ENCODE assay signal across 8 mouse cellular contexts in genomic region chr17:86144537-86145078, GRCm38 (mm10). TPM values are rescaled to one million over a fixed set of nuclear protein-coding genes. Genes with fewer than 3 reads are reported as not detected.
DNase-seq lines count a peak whose midpoint lies in the region; ATAC-seq and TF ChIP-seq lines count a peak whose summit lies in the region.

No protein-coding gene starts in this region.

- peaks cover 20% of the 10 kb centered on the region for H3K4me1 ChIP-seq in heart, embryonic 13.5 days
- H3K4me1 ChIP-seq in ES-Bruce4 (ENCODE audit: control insufficient read depth, insufficient read depth, low read length), result no peaks in the 10 kb centered on the region
- H3K4me1 ChIP-seq in hindbrain, embryonic 16.5 days (ENCODE audit: control insufficient read depth, insufficient read depth, low read depth, low read length), result peaks cover 13% of the 10 kb centered on the region

- H3K36me3 ChIP-seq in heart, embryonic 13.5 days, result peaks cover 14% of the 10 kb centered on the region
- peaks cover 12% of the 10 kb centered on the region for H3K36me3 ChIP-seq in ES-Bruce4 (ENCODE audit: control insufficient read depth, insufficient read depth, low read length, poor library complexity, severe bottlenecking)
- no peaks in the 10 kb centered on the region for H3K36me3 ChIP-seq in hindbrain, embryonic 16.5 days (ENCODE audit: control insufficient read depth, insufficient read depth, low read length)

- peak overlapping the region; percentile 32 for H3K27ac ChIP-seq in heart, embryonic 13.5 days (replicated peaks)
- peak overlapping the region; percentile 7; the same call in 1 of the 2 replicates for H3K27ac ChIP-seq in ES-Bruce4 (ENCODE audit: insufficient read depth, low read length)
- H3K27ac ChIP-seq in hindbrain, embryonic 16.5 days (ENCODE audit: low read depth, low read length), result peak overlapping the region; percentile 30; the same call in 1 of the 2 replicates

- no peak for DNase-seq in heart, adult 8-10 months (ENCODE audit: low spot score)
- peak; percentile 29 for DNase-seq in embryo, embryonic 11 days
- no peak for DNase-seq in urinary bladder, postnatal 14 days (ENCODE audit: low spot score)
- DNase-seq in right cerebral cortex, postnatal 14 days, result no peak

- peak overlapping the region; percentile 90 for H3K9ac ChIP-seq in heart, embryonic 13.5 days
- H3K9ac ChIP-seq in ES-Bruce4 (ENCODE audit: low read depth, poor library complexity, severe bottlenecking), result peak overlapping the region; percentile 71
- peak overlapping the region; percentile 63 for H3K9ac ChIP-seq in hindbrain, embryonic 16.5 days (ENCODE audit: low read depth, low read length)

- TF ChIP-seq EP300 in ES-Bruce4 (IDR thresholded peaks at IDR 0.05; ENCODE audit: insufficient read depth, low read depth, low read length), result no peak

- ATAC-seq in heart, embryonic 13.5 days (ENCODE audit: extremely low read depth, insufficient number of reproducible peaks, low FRiP score, low TSS enrichment), result peak; percentile 28; the same call in 1 of the 2 replicates
- peak; percentile 88 for ATAC-seq in hindbrain, embryonic 16.5 days
- peak; percentile 59 for ATAC-seq in megakaryocyte progenitor cell, adult 5-6 weeks (replicated peaks; ENCODE audit: poor library complexity)

- no peak for TF ChIP-seq CTCF in ES-Bruce4 (IDR thresholded peaks at IDR 0.05; ENCODE audit: low read depth, low read length)

- peak overlapping the region; percentile 94 for H3K4me2 ChIP-seq in heart, embryonic 13.5 days
- peak overlapping the region; percentile 93 for H3K4me2 ChIP-seq in hindbrain, embryonic 16.5 days (ENCODE audit: low read length)

- WGBS in heart, embryonic 13.5 days, result under 1% methylated on average over 33 of the region's 33 CpGs
- under 1% methylated on average over 33 of the region's 33 CpGs for WGBS in hindbrain, embryonic 16.5 days

- no peaks in the 10 kb centered on the region for H3K9me3 ChIP-seq in heart, embryonic 13.5 days
- no peaks in the 10 kb centered on the region for H3K9me3 ChIP-seq in ES-Bruce4 (replicated peaks; ENCODE audit: control insufficient read depth, insufficient read depth, low read length, poor library complexity, severe bottlenecking)
- H3K9me3 ChIP-seq in hindbrain, embryonic 16.5 days (ENCODE audit: control insufficient read depth, low read length), result no peaks in the 10 kb centered on the region

- TF ChIP-seq POLR2A in ES-Bruce4 (IDR thresholded peaks at IDR 0.05; ENCODE audit: insufficient read depth, low read length), result no peak

- no peaks in the 10 kb centered on the region for H3K27me3 ChIP-seq in heart, embryonic 13.5 days (replicated peaks)
- H3K27me3 ChIP-seq in ES-Bruce4 (ENCODE audit: control insufficient read depth, insufficient read depth, low read length, poor library complexity, severe bottlenecking), result no peaks in the 10 kb centered on the region
- H3K27me3 ChIP-seq in hindbrain, embryonic 16.5 days (replicated peaks; ENCODE audit: control insufficient read depth, insufficient read depth, low read length), result no peaks in the 10 kb centered on the region

- peak overlapping the region; percentile 87 for H3K4me3 ChIP-seq in heart, embryonic 13.5 days
- H3K4me3 ChIP-seq in ES-Bruce4 (ENCODE audit: low read depth, low read length), result peak overlapping the region; percentile 88
- peak overlapping the region; percentile 60 for H3K4me3 ChIP-seq in hindbrain, embryonic 16.5 days (ENCODE audit: low read length)

RNA-seq across cellular contexts. Expression of gene Srbd1, which starts 0.4 kb away (rescaled TPM):
- 10.8 and 12.1 TPM in 2 replicates for polyA plus RNA-seq in heart, embryonic 13.5 days (2015; fragmentation: Nextera tagmentation; extraction: Ambion mirVana)
- total RNA-seq in heart, adult 8-10 months (2022), result 10 to 100 TPM; 12.5 to 17.5 (median 13.4) TPM
- polyA plus RNA-seq in ES-Bruce4 (2011; ENCODE audit: insufficient read depth, insufficient read length, low read depth, missing spikeins), result 42.5 and 44.4 TPM in 2 replicates
- 13.3 and 13.7 TPM in 2 replicates for polyA plus RNA-seq in hindbrain, embryonic 16.5 days (2015; fragmentation: Nextera tagmentation; extraction: Ambion mirVana)
- 22.6 and 33.1 TPM in 2 replicates for total RNA-seq in megakaryocyte progenitor cell, adult 5-6 weeks (2015)
- total RNA-seq in megakaryocyte progenitor cell, adult 5-6 weeks (2017), result 22.9 and 25.8 TPM in 2 replicates

RNA-seq across cellular contexts. Expression of gene Prkce, which starts 23.0 kb away (rescaled TPM):
- polyA plus RNA-seq in heart, embryonic 13.5 days (2015; fragmentation: Nextera tagmentation; extraction: Ambion mirVana), result 6.2 and 7.0 TPM in 2 replicates
- 10 to 100 TPM; 24.0 to 30.1 (median 27.4) TPM for total RNA-seq in heart, adult 8-10 months (2022)
- 3.3 and 4.3 TPM in 2 replicates for polyA plus RNA-seq in ES-Bruce4 (2011; ENCODE audit: insufficient read depth, insufficient read length, low read depth, missing spikeins)
- polyA plus RNA-seq in hindbrain, embryonic 16.5 days (2015; fragmentation: Nextera tagmentation; extraction: Ambion mirVana), result 35.7 and 36.4 TPM in 2 replicates
- 4.2 and 4.8 TPM in 2 replicates for total RNA-seq in megakaryocyte progenitor cell, adult 5-6 weeks (2015)
- total RNA-seq in megakaryocyte progenitor cell, adult 5-6 weeks (2017), result 1.7 and 3.1 TPM in 2 replicates

Comparison
In these comparisons a context has a peak if more than half of its experiments do, and no peak if none do; other contexts are left out.
1. ATAC-seq: peak in every context shown above with its lines; median percentile 88 in hindbrain, embryonic 16.5 days; 59 in megakaryocyte progenitor cell, adult 5-6 weeks; 28 in heart, embryonic 13.5 days.